Mouse (Mus musculus) ES-E14 (cell line): ENCODE data around the gene Vwf.

Source experiments
- CHD2 ChIP-seq: IDR thresholded peaks from 2 replicates; pipeline ENCODE4 v1.6.1; 2014; ENCODE audit warnings: mild to moderate bottlenecking, low read depth, low read length, inconsistent platforms
- HCFC1 ChIP-seq: IDR thresholded peaks from 2 replicates; pipeline ENCODE4 v1.6.1; 2012; ENCODE audit warnings: low read length, inconsistent platforms, borderline replicate concordance; ENCODE audit not compliant: insufficient read depth
- MAFK ChIP-seq: IDR thresholded peaks from 2 replicates; pipeline ENCODE4 v1.6.1; 2014; ENCODE audit warnings: mild to moderate bottlenecking, low read depth, low read length, inconsistent platforms; ENCODE audit not compliant: insufficient read depth
- ZC3H11A ChIP-seq: IDR thresholded peaks from 2 replicates; pipeline ENCODE4 v1.6.1; 2012; ENCODE audit warnings: low read depth, mild to moderate bottlenecking, inconsistent platforms, low read length, borderline replicate concordance
- ZNF384 ChIP-seq: IDR thresholded peaks from 2 replicates; pipeline ENCODE4 v1.6.1; 2012; ENCODE audit warnings: low read depth, low read length, inconsistent platforms

DNA sequence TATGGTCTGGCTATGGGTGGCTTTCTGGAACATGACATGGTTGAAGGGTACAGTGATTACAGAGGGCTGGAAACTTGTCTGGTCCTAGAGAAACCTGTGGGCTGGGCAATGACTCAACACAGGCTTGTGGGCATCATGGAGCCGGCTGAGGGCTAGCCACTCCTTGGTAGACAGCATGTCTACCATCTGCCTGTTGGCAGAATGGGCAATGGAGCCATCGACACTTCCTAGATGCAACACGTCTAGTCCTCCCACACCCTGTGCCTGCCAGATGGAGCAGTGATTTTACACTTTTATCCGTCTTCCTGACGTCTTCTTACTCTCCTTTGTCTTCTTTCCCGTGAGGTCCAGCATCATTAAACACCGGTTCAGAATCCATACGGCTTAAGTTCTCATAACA lies 94.6 kb downstream of the Vwf start:
- TF ChIP-seq CHD2 (no peak), HCFC1 (no peak), ZC3H11A (no peak), MAFK (no peak), ZNF384 (no peak)
